Mouse (Mus musculus) left cerebral cortex, postnatal 14 days (tissue): ENCODE results near the gene Akap6. TPM values are rescaled to one million over a fixed set of nuclear protein-coding genes. Genes with fewer than 3 reads are reported as not detected.

Experiments used
- DNase-seq, 2 experiments: peaks; one replicate each; pipeline ENCODE4 v3.0.0; 2021 to 2022; ENCODE audit warnings: low spot score in 2 of 2, mixed read lengths in 1 of 2
- intact Hi-C: fragments of 180-260 bp; cut with DNase I; formaldehyde crosslinking; loops from one replicate; pipeline ENCODE4 v1.15.1; 2025
- total RNA-seq, 2 experiments: library from RNA; stranded (reverse); gene quantifications; 2 replicates each; pipeline ENCODE4 v1.2.3; 2021

The Akap6 gene
- total RNA-seq, 2 experiments from 2014 or later = 183 to 196 TPM

DNA sequence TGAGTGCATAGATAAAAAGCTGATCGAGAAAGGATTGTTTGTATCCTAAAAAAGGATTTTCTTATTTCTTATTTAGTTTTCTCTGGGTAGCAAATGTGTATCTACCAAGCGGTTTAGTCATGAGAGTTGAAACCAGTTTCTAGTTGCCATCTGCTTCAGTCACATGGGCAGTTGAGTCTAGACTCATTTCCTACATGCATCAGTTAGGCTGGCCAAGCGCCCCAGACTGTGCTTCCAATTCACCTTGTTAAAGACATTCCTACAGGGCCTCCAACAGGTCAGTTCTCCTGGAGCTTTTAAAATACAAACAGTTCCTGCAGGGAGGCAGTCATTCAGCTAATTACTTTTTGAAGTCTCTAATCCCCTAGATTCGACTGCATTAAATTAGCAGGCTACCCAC lies 176.9 kb downstream of the Akap6 start:
- DNase-seq = no peak
- intact Hi-C loops = no loop called here

GRCm38 (mm10) chr12:52876978-52877769 lies 178.0 kb downstream of the Akap6 start:
- intact Hi-C loops = no loop called here
- no peak for DNase-seq

- intact Hi-C loops = no loop called here
- no peak for DNase-seq
These were observed 180.1 kb downstream of the Akap6 start for GRCm38 (mm10) chr12:52879324-52879723.

GRCm38 (mm10) chr12:52892519-52892918 lies 193.3 kb downstream of the Akap6 start:
- DNase-seq = no peak

DNA sequence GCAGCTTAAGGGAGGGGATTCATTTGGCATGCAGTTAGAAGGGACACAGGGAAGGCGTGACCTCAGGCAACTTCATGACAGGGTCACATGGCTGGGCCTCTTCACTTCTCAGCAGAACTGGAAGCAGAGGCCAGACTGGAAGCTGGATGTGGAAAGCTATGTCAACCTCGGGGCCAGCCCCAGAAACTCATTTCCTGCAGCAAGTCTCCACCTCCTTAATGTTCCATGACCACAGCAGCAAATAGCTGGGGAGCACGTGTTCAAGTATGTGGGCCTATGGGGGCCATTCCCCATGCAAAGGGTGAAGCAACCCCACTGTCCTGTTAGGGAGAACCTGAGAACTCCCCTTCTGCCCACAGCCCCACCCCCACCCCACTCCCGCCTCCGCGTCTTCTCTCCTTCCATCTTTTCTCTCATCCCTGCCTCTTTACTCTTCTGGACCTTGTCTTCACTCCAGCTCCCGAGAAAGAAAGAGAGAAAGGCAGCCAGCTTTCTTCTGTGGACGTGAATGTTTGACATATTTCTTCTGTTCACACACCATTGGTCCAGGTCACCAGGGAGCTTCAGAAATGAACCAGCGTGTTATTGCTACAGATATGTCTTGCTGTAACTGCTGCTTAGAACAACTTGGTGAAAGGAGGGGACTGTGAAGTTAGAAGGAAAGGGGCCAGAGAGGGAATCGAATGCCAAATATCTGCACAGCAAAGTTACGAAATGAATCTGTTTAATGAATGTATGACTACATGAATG lies 194.6 kb downstream of the Akap6 start:
- intact Hi-C loops = loop anchor here (5.0 to 10.0 kb wide), 3 partner anchors 52 to 879 kb away; partner anchors contain the start of gene Akap6
- no peak for DNase-seq

More at GRCm38 (mm10) chr12:52892519-52892918, 193.3 kb downstream of the Akap6 start:
- intact Hi-C loops = loop anchor here (5.0 to 10.0 kb wide), 3 partner anchors 50 to 878 kb away; partner anchors contain the start of gene Akap6

- peak; percentile 72 to 84 for DNase-seq
- intact Hi-C loops = loop anchor here (5.0 to 10.0 kb wide), 3 partner anchors 201 to 881 kb away; partner anchors contain the start of gene Akap6
These were observed 196.7 kb downstream of the Akap6 start for GRCm38 (mm10) chr12:52895672-52896460.

DNA sequence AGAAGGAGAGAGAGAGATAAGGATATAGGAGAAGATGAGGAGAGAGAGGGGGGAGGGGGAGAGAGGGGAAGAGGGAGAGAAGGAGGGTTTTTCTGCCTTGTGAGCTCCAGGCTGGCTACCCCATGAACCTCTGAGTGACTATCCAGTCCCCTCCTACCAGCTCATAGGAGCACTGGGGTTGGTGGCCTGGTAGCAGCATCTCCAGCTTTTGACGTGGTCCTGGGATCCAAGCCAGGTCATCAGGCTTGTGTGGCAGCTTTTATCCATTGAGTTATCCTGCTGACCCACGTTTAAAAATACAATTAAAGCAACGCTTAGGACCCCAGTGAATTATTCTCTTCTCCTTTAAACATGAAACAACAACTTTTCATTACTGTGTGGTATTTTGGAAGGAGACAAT lies 197.6 kb downstream of the Akap6 start:
- no peak for DNase-seq
- intact Hi-C loops = loop anchor here (5.0 to 10.0 kb wide), 3 partner anchors 202 to 882 kb away; partner anchors contain the start of gene Akap6

GRCm38 (mm10) chr12:52898130-52898529 lies 198.9 kb downstream of the Akap6 start:
- no peak for DNase-seq
- intact Hi-C loops = loop anchor here (5.0 to 10.0 kb wide), 3 partner anchors 203 to 883 kb away; partner anchors contain the start of gene Akap6

DNA sequence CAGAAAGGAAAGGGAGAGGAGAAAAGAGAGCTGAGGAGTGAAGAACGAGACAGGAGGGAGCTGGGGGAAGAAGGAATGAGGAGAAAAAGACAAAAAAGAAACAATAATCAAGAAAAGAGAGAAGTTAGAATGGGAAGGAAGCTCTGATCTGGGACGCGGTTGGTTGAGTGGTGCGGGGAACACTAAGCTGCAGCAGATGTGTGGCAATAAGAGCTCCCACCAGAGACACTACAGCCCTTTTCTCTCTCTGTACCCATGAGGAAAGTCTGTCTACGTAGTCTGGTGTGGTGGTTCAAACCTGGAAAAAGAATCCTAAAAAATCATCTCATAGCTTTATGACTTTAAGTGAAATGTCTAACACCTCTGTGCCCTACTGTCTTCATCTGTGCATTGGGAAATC lies 204.9 kb downstream of the Akap6 start:
- intact Hi-C loops = no loop called here
- DNase-seq = no peak

DNA sequence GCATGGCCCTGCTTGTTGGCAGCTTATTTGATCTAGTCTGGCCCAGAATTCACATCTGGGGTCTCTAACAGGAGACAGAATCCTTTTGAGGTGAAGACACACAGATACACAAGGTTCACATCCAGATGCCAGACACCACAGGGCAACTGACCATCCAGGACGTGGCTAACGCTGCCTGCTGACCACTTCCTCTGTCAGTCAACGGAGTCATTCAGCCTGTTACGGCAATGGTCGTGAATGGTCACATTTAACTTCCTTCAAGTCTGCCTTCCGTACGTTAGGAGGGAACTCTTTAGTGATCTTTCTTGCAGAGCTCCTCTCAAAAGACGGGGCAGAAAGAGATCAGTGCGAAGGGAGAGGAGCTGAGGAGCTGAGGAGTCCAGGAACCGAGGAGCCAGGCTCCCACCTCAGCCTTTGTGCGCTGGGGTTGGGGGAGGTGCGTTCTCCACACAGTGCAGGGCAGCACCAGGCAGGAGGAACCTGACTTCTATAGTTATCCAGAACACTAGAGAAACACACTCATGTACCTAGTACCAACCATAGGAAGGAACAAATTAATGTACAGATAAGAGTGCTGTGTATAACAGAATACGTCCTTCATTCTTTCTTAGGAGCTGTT lies 209.4 kb downstream of the Akap6 start:
- intact Hi-C loops = no loop called here

GRCm38 (mm10) chr12:52910345-52910744 lies 211.2 kb downstream of the Akap6 start:
- DNase-seq = no peak
- intact Hi-C loops = loop anchor here (5.0 kb wide), 1 partner anchor 1647 kb away; no protein-coding TSS in a partner anchor

More for the DNA sequence above, 209.4 kb downstream of the Akap6 start:
- DNase-seq = no peak

DNA sequence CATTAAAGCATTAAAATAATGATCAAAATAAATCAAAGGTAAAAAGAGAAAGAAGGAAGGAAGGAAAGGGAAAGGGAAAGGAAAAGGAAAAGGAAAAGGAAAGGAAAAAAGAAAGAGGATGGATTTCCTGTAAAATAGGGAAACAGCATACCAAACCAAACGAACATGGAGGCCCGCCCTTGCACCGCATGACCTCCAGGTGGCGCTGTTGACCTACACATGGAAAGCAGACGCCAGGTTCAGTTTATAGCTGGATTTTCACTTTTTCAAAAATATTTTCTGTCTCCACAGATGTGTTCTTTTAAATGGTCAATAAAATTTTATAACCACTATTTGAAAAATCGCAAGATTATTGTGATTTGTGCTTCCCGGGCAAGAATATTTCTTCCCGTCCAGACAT lies 211.6 kb downstream of the Akap6 start:
- intact Hi-C loops = loop anchor here (5.0 kb wide), 1 partner anchor 1646 kb away; no protein-coding TSS in a partner anchor
- DNase-seq = peak; percentile 80 to 83

DNA sequence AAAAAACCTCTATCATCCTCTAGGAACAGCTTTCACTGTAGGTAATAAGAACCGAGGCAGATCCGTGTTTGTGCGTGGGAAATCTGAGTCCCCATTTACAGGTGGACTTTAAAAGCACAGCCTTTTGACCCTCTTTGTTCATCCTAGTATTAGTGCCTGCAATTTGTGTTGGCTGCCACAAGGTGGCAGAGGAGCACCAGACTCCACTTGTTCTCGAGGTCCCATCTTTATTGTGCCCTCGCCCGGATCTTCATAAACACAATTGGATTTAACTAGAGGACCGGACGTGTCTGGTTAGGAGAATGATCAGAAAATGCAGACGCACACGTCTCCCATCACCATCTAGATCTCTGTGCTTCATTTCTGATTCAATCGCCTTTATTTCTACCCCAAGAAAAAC lies 219.8 kb downstream of the Akap6 start:
- DNase-seq = peak in 1 of 2 experiments; percentile 37
- intact Hi-C loops = loop anchor here (5.0 kb wide), 1 partner anchor 1143 kb away; no protein-coding TSS in a partner anchor

DNA sequence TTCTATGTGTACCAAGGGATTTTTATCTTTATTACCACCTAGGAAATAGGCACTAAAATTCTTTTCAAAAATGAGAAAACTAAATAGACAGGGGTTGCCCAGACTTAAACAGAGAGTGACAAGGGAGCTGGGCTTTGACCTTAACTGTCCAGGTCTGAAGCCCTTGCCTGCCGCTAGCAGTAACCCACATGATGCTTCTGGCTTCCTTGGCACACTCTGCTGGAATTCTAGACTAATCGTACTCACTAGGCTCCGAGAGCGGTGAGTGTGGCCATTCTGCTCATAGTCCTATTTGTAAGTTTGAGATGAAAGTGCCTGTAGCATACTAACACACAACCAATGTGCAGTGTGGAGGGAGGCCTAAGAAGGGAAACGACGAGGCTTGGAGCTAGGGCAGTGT lies 223.3 kb downstream of the Akap6 start:
- intact Hi-C loops = loop anchor here (5.0 kb wide), 1 partner anchor 330 kb away; no protein-coding TSS in a partner anchor
- no peak for DNase-seq

DNA sequence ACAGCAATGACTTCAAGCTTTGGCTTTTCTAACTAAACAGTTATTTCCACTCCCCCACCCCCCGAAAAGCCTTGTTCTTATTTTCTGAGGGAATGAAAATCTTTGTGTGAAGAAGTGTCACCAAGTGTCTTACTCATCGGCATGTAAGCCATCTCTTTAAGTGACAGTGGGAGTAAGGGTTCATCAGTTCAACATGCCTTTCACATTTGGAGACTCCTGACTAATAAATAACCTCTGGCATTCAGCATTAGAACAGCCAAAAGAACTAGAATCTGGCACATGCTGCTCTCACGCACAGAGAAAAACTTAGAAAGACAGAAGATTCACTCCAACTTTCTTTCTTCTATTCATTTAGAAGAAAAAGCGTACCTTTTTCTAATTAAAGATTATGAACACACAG lies 226.3 kb downstream of the Akap6 start:
- DNase-seq = no peak
- intact Hi-C loops = no loop called here

GRCm38 (mm10) chr12:52933832-52934231 lies 234.6 kb downstream of the Akap6 start:
- intact Hi-C loops = no loop called here

DNA sequence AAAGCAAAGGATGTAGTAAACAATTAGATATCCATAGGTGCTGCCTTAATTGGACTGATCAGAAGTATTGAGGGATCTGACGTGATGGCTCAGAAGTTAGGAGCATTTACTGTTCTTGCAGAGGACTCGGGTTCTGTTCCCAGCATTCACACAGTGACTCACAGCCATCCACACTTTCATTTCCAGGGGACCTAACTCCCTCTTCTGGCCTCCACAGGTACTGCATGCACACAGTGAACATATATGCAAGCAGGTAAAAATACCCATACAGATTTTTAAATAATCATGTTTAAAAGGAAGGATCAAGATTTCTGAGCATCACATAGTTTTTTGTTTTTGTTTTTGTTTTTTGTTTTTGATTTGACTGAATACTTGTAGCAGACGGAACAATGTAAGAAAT lies 235.8 kb downstream of the Akap6 start:
- no peak for DNase-seq
- intact Hi-C loops = no loop called here

More at GRCm38 (mm10) chr12:52933832-52934231, 234.6 kb downstream of the Akap6 start:
- no peak for DNase-seq

DNA sequence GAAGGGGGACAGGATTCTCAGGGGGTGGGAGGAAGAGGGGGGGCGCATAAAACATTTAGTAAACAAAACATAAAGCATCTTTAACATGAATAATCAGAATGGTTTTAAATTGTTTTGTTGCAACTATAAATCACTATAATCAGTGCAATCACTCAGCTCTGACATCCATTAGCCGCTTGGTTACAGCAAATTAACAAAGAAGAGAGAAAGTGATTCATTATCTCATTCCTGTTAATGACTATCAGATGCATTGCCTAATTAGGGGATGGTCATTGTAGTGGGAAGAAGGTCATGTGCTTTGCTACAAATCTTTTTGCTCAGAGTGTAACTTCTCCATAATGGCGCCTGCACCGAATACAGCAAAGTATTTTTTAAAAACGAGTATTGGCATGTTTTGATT lies 239.6 kb downstream of the Akap6 start:
- DNase-seq = no peak
- intact Hi-C loops = no loop called here
